Mouse (Mus musculus): ENCODE measurements around the gene Gtf2a2. TPM values are rescaled to one million over a fixed set of nuclear protein-coding genes. Genes with fewer than 3 reads are reported as not detected.
"Not testable (repeated sequence)": the region's sequence is repeated elsewhere in the genome, so short reads cannot be mapped to it uniquely, and the experiment has no call there.

Gene Gtf2a2
- total RNA-seq, 1 experiment from 2014 or later, result 94.9 TPM

- no peak for DNase-seq
These were observed 9.3 kb downstream of the Gtf2a2 start for GRCm38 (mm10) chr9:70021610-70022009.

- DNase-seq, result no peak
These were observed 9.7 kb downstream of the Gtf2a2 start for GRCm38 (mm10) chr9:70022083-70022482.

DNA sequence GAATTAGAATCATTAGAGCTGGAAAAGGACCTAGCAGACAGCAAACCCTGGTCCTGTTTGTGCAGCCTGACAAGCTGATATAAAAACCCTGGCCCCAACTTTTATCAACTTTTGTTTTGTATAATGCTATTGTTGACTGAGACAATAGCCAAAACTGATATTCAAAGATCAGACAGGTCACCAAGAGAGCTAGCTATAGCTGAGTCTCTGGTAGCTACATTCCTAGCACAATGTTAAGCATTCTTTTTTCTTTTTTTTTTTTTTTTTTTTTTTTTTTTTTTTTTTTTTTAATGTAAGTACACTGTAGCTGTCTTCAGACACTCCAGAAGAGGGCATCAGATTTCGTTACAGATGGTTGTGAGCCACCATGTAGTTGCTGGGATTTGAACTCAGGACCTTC, 11.3 kb downstream of the Gtf2a2 start:
- DNase-seq, result not testable (repeated sequence)

DNA sequence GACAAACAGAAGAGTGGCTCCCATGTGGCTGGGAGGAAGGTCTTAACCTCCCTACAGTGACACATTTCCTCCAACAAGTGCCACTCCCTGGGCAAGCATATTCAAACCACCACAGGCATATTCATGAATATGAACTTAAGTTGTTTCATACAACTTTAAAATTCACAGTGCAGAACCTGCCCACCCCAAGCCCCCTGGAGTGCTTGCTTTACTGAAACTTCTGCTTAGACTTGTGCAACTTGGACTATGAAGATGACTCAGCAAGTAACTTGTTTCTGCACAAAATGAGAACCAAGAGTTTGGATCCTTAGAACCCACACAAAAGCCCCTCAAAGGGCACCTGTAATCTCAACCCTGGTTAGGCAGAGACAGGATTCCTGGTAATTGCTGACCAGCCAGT, 12.3 kb downstream of the Gtf2a2 start:
- no peak for DNase-seq

DNA sequence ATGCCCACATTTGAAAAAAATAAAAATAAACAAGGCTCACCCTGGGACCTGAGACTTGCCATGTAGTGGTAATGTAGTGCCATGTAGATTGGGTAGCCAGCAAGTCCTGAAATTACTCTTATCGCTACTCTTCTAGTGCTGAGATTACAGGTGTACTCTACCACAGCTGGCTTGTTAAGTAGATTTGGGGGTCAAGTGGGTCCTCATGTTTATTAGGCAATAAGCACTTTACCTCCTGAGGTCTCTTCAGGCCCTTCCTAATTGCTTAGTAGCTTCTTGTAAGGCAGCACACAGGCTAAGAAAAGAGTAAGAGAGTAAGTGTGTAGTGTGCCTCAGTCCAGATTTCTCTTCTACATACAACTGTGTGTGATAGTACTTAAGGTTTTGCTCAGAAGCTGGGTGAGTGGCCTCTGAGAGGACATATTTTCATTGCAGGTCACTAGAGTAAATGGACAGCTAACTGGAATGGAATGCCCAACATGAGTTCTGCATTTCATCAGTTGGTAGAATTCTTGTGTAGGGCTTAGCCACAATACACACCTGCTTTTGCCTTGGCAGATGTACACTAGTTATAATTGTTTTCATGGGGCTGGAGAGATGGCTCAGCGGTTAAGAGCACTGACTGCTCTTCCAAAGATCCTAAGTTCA, 13.1 kb downstream of the Gtf2a2 start:
- no peak for DNase-seq

GRCm38 (mm10) chr9:70032167-70032566, 19.8 kb downstream of the Gtf2a2 start:
- no peak for DNase-seq

- no peak for DNase-seq
These were observed 20.7 kb downstream of the Gtf2a2 start for GRCm38 (mm10) chr9:70033056-70033455.

GRCm38 (mm10) chr9:70034702-70035101, 22.4 kb downstream of the Gtf2a2 start:
- DNase-seq, result no peak

GRCm38 (mm10) chr9:70036646-70037045, 24.3 kb downstream of the Gtf2a2 start:
- DNase-seq, result no peak

DNA sequence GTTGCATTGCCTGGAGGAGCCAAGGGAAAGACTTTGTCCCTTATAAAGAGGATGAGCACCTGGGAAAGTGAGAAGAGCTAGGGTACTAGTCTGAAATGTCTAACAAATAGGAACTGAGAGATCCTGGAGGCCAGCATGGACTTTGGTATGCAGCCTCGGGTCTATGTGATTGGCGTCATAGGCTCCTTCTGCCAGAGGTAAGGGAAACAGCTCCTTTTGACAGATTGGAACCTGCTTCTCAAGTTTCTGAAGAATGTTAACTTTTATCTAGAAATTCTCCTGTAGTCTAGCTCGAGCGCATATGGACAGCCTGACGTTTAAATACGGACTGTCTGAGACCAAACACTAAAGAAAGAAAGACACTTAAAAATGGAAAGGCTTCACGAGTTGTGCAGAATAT, 25.6 kb downstream of the Gtf2a2 start, which contains the start of gene Gcnt3:
Gene Gcnt3, minus strand, starts transcription at position 101 of the 400 bp plus-strand sequence.
- DNase-seq, result no peak

DNA sequence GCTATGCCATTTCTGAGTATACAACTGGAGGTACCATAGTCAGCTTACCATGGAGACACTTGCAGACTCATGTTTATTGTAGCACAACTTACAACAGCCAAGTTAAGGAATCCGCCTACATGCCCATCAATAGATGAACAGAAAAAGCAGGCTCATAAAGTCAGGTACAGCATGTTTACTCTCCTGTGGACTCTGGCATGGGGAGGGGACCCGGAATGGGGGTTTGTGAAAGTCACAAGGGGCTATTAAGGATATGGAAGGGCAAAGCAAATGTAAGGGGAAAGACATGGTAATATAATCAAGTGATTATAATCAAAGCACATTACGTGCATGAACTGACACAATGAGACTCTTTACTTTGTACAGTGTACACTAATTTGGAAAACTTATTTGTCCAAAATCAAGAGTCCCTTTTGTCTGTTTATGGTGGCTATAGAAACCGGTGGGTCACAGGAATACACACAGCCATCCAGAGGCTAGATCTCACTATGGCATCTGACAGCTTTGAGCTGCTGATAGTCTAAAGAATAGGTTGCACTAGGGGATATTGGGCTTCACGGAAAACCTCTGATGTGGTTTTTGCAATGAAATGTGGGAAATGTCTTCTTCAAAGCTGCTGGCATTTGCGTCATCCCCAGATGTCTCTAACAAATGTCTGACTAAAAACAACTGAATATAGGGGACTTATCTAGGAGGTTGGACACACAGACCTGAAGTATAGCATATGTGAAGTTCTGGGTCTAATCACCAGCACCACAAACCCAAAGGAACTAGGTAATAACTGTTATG, 27.4 kb downstream of the Gtf2a2 start:
- DNase-seq, result no peak

- no peak for DNase-seq
These were observed 28.2 kb downstream of the Gtf2a2 start for GRCm38 (mm10) chr9:70040570-70040969.

DNA sequence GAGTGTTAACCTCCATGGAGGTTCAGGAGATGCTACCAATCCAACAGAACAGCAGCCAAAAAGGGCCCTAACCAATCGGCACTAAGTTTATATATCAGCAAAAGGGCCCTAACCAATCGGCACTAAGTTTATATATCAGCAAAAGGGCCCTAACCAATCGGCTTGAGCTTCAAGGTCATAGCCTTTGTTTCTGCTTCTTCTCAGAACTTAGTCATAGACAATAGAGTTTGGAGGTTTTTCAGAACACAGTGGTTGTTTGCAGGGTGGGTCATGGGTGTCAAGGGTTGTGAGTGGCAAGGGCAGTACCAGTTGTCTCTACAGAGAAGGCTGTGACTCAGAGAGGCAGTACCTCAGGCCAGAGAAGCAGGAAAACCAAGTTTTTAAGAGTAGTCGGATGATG, 29.8 kb downstream of the Gtf2a2 start:
- no peak for DNase-seq

- no peak for DNase-seq
These were observed 30.6 kb downstream of the Gtf2a2 start for GRCm38 (mm10) chr9:70042935-70043334.

- DNase-seq, result no peak
These were observed 32.5 kb downstream of the Gtf2a2 start for GRCm38 (mm10) chr9:70044865-70045264.

- no peak for DNase-seq
These were observed 33.9 kb downstream of the Gtf2a2 start for GRCm38 (mm10) chr9:70046255-70046654.

DNA sequence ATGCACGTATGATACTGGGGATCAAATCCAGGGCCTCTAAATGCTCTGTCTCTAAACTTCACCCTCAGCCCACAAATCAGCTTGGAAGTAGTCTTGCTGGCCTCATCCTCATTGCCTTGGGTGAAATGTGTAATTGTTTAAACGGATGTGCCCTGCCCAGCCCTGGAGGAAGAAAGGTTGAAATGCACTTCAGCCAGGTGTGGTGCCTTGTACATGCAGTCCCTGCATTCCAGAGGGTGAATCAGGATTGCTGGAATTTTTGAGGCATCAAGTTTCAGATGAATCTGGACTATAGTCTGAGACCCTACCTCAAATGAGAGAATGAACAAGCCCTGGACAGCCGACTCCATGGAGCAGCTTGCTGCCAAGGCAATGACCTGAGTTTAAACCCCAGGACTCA, 35.5 kb downstream of the Gtf2a2 start:
- no peak for DNase-seq

DNA sequence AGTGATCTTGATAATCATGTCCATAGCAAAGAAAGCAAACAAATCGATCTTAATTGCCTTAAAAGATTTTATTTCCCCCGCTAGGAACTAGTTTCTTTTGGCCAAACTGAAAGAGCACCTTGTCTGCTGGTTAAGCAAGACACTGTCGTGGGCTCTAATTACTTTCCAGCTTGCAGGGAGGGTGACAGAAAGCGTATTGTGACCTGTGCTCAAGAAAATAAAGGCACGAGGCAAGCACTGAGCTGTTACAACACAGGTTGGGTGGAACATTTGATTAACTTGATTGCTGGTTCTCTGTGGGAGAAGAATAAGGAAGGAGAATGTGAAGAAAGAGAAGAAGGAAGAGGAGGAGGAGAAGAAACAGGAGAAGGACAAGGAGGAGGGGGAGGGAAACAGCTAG, 35.9 kb downstream of the Gtf2a2 start:
- DNase-seq, result no peak

DNA sequence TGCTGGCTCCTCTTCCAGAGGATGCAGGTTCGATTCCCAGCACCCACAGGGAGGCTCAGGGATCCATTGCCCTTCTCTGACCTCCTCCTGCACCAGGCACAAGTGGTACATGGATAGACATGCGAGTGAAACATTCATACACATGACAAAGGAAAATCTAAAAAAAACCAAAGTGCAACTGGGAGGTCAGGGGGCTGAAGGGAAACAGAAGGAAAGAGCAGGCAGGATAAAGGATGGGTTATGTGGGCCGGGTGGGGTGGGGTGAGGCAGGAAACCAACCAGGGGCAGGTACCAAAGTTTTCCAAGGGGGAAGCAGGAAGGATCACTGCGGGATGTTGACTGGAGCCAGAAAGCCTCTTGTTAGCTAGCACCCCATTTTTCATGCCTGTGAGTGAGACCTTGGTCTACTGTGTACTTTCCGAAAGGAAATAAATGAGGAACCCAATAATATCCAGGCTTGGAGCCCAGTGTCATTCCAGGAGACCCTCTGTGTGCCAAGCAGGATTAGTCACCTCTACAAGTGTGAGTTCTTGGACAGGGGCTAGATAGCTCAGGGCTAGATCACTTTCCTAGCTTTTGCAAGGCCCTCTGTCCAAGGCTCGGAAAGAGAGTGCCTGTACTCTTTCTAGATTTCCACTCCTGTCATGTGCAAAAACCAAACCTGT, 36.5 kb downstream of the Gtf2a2 start:
- DNase-seq, result no peak

GRCm38 (mm10) chr9:70049416-70049783, 37.0 kb downstream of the Gtf2a2 start:
- DNase-seq, result no peak

GRCm38 (mm10) chr9:70049839-70050238, 37.5 kb downstream of the Gtf2a2 start:
- no peak for DNase-seq

DNA sequence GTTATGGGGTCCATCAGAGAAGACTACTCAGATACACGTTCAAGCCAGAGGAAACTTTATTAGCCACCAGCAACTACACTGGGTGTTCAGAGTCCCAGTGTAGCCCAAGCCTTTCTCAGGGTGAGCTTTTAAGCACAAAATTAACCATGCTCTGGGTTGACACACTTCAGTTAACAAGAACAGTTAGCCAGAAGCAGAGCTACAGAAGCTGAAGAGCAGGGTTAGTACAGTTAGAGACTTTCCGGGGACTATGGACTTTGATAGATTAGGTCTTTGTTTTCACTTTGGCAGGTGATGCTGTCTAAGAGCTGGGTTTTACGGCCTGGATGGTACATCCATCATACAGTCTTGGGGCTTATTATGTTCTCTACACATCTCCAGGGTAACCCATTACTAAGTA, 40.4 kb downstream of the Gtf2a2 start:
- DNase-seq, result no peak

- no peak for DNase-seq
These were observed 41.1 kb downstream of the Gtf2a2 start for GRCm38 (mm10) chr9:70053411-70053810.
